Mouse (Mus musculus) kidney, embryonic 16.5 days (tissue): ENCODE results near the gene Vsig10l. TPM values are rescaled to one million over a fixed set of nuclear protein-coding genes. Genes with fewer than 3 reads are reported as not detected.

Experiments used
- ATAC-seq: fragments of 200-750 bp; cut with Nextera tagmentation; 2 replicates; pipeline ENCODE4 v1.8.0; 2017; ENCODE audit warnings: moderate TSS enrichment; ENCODE audit not compliant: low FRiP score, low TSS enrichment
- H3K27ac ChIP-seq: fragments of 300-500 bp; sonication (generic); 2 replicates; pipeline ENCODE4 v1.5.1; 2014; ENCODE audit warnings: low read length
- H3K27me3 ChIP-seq: fragments of 300-500 bp; sonication (generic); 2 replicates; pipeline ENCODE4 v1.6.1; 2014; ENCODE audit warnings: low read length, control low read depth, mixed read lengths; ENCODE audit not compliant: insufficient read depth
- H3K36me3 ChIP-seq: fragments of 300-500 bp; sonication (generic); 2 replicates; pipeline ENCODE4 v1.6.1; 2014; ENCODE audit warnings: low read length, control low read depth, mixed read lengths; ENCODE audit not compliant: insufficient read depth
- H3K4me1 ChIP-seq: fragments of 300-500 bp; sonication (generic); 2 replicates; pipeline ENCODE4 v1.6.1; 2014; ENCODE audit warnings: low read length, control low read depth, mixed read lengths; ENCODE audit not compliant: insufficient read depth
- H3K4me2 ChIP-seq: fragments of 300-500 bp; sonication (generic); replicated peaks from 2 replicates; pipeline ENCODE4 v1.6.1; 2014; ENCODE audit warnings: low read depth, low read length
- H3K4me3 ChIP-seq: fragments of 300-500 bp; sonication (generic); 2 replicates; pipeline ENCODE4 v1.5.1; 2014; ENCODE audit warnings: mild to moderate bottlenecking, low read length
- H3K9ac ChIP-seq: fragments of 300-500 bp; sonication (generic); replicated peaks from 2 replicates; pipeline ENCODE4 v1.6.1; 2014; ENCODE audit warnings: low read length
- H3K9me3 ChIP-seq: fragments of 300-500 bp; sonication (generic); 2 replicates; pipeline ENCODE4 v1.6.1; 2016; ENCODE audit warnings: low read length, control low read depth
- WGBS: fragments of 180-500 bp; shearing (Covaris S2); extraction: QIAGEN DNeasy Blood & Tissue Kit; methylation state at CpG from one replicate; pipeline ENCODE4 v1.1.7; 2014; 5-methylcytosine and 5-hydroxymethylcytosine counted together
- microRNA-seq: library from miRNA; unstranded; fragments of <30 nt; microRNA quantifications from one replicate; pipeline ENCODE4, GENCODE M21; 2016
- polyA plus RNA-seq: library from polyadenylated mRNA; unstranded; fragments of >200 nt; fragmentation: Nextera tagmentation; extraction: Ambion mirVana; gene quantifications from 2 replicates; pipeline ENCODE4 v1.2.1, GENCODE M21; 2015

Gene Vsig10l
- polyA plus RNA-seq, 1 experiment from 2014 or later, result 4.6 TPM

- WGBS, result 48% methylated on average over 4 of the region's 4 CpGs
- H3K27me3 ChIP-seq, result no peaks in the 10 kb centered on the region
- no peak overlapping the region for H3K9ac ChIP-seq
- H3K4me1 ChIP-seq, result no peaks in the 10 kb centered on the region
- H3K27ac ChIP-seq, result no peak overlapping the region
- no peak overlapping the region for H3K4me3 ChIP-seq
- H3K4me2 ChIP-seq, result no peak overlapping the region
- no peaks in the 10 kb centered on the region for H3K36me3 ChIP-seq
- no peak for ATAC-seq
- H3K9me3 ChIP-seq, result no peaks in the 10 kb centered on the region
Observed at GRCm38 (mm10) chr7:43511707-43512478, 48.9 kb downstream of the Vsig10l start.

GRCm38 (mm10) chr7:43512519-43512918 is 49.6 kb downstream of the Vsig10l start:
- no peaks in the 10 kb centered on the region for H3K27me3 ChIP-seq
- WGBS, result 82% methylated on average over 4 of the region's 4 CpGs
- H3K4me2 ChIP-seq, result no peak overlapping the region
- H3K9me3 ChIP-seq, result no peaks in the 10 kb centered on the region
- H3K4me1 ChIP-seq, result no peaks in the 10 kb centered on the region
- H3K4me3 ChIP-seq, result no peak overlapping the region
- H3K36me3 ChIP-seq, result no peaks in the 10 kb centered on the region
- no peak overlapping the region for H3K27ac ChIP-seq
- no peak overlapping the region for H3K9ac ChIP-seq
- ATAC-seq, result no peak

- H3K4me3 ChIP-seq, result no peak overlapping the region
- no peak overlapping the region for H3K9ac ChIP-seq
- no peaks in the 10 kb centered on the region for H3K9me3 ChIP-seq
- ATAC-seq, result no peak
- WGBS, result 81% methylated on average over 5 of the region's 5 CpGs
- no peak overlapping the region for H3K4me2 ChIP-seq
- no peaks in the 10 kb centered on the region for H3K36me3 ChIP-seq
- H3K27ac ChIP-seq, result no peak overlapping the region
- no peaks in the 10 kb centered on the region for H3K4me1 ChIP-seq
- no peaks in the 10 kb centered on the region for H3K27me3 ChIP-seq
Observed at GRCm38 (mm10) chr7:43515076-43515475, 52.1 kb downstream of the Vsig10l start.

GRCm38 (mm10) chr7:43518341-43518740 is 55.4 kb downstream of the Vsig10l start:
- Histone ChIP-seq H3K27me3 (no peaks in the 10 kb centered on the region), H3K36me3 (no peaks in the 10 kb centered on the region), H3K27ac (no peak overlapping the region), H3K9ac (no peak overlapping the region), H3K4me1 (no peaks in the 10 kb centered on the region), H3K9me3 (no peaks in the 10 kb centered on the region), H3K4me3 (no peak overlapping the region), H3K4me2 (no peak overlapping the region)
- no peak for ATAC-seq
- WGBS, result 84% methylated on average over 15 of the region's 15 CpGs

Small RNAs within 50 kb of the gene (microRNA-seq; reads per million reads assigned to microRNA genes)
- not detected for gene Mir7051

Other genes starting within 250 kb of the Vsig10l start
- 14.9 TPM in 2 replicates for gene Zfp715, start 149.9 kb upstream of the Vsig10l start, polyA plus RNA-seq
- gene Siglecf, start 111.8 kb upstream of the Vsig10l start, polyA plus RNA-seq, result not detected in 2 replicates
- 1.6 and 2.4 TPM in 2 replicates for gene Siglecg, start 54.9 kb upstream of the Vsig10l start, polyA plus RNA-seq
- not detected in 2 replicates for gene Lim2, start 35.5 kb upstream of the Vsig10l start, polyA plus RNA-seq
- 0.92 TPM in 1 of 2 replicates, not detected in the other for gene Nkg7, start 26.1 kb upstream of the Vsig10l start, polyA plus RNA-seq
- gene Cldnd2, start 22.4 kb upstream of the Vsig10l start, polyA plus RNA-seq, result not detected in 2 replicates
- gene Etfb, start 19.1 kb upstream of the Vsig10l start, polyA plus RNA-seq, result 383 and 436 TPM in 2 replicates
- 1.2 TPM in 1 of 2 replicates, not detected in the other for gene Gm45233, start 19.0 kb upstream of the Vsig10l start, polyA plus RNA-seq
- 0.37 and 0.59 TPM in 2 replicates for gene Iglon5, start 26.9 kb downstream of the Vsig10l start, polyA plus RNA-seq
- not detected in 2 replicates for gene 4931406B18Rik, start 42.8 kb downstream of the Vsig10l start, polyA plus RNA-seq
- gene Cd33, start 81.3 kb downstream of the Vsig10l start, polyA plus RNA-seq, result 0.49 and 0.81 TPM in 2 replicates
- gene Zfp658, start 99.1 kb downstream of the Vsig10l start, polyA plus RNA-seq, result 3.7 and 3.8 TPM in 2 replicates
- gene Zfp719, start 116.5 kb downstream of the Vsig10l start, polyA plus RNA-seq, result 13.8 and 14.1 TPM in 2 replicates
- gene Zfp819, start 144.0 kb downstream of the Vsig10l start, polyA plus RNA-seq, result 0.06 and 0.24 TPM in 2 replicates
- gene Ceacam18, start 171.6 kb downstream of the Vsig10l start, polyA plus RNA-seq, result not detected in 2 replicates
- gene Siglece, start 197.0 kb downstream of the Vsig10l start, polyA plus RNA-seq, result 0.64 and 1.3 TPM in 2 replicates
- 15.7 and 19.7 TPM in 2 replicates for gene Ctu1, start 208.9 kb downstream of the Vsig10l start, polyA plus RNA-seq
- gene Klk14, start 227.3 kb downstream of the Vsig10l start, polyA plus RNA-seq, result not detected in 2 replicates
- gene Klk13, start 249.4 kb downstream of the Vsig10l start, polyA plus RNA-seq, result 0.29 and 0.58 TPM in 2 replicates